Mouse (Mus musculus) adrenal gland, postnatal 36 days (tissue): Measurements from ENCODE around the gene Iqschfp. TPM values are rescaled to one million over a fixed set of nuclear protein-coding genes. Genes with fewer than 3 reads are reported as not detected.

Source experiments
- DNase-seq, 2 experiments: peaks; one replicate each; pipeline ENCODE4 v3.0.0; 2021; ENCODE audit warnings: mixed read lengths in 1 of 2
- total RNA-seq, 2 experiments: library from RNA; stranded (reverse); gene quantifications; 2 replicates each; pipeline ENCODE4 v1.2.3; 2021

Iqschfp gene
- total RNA-seq, 2 experiments from 2014 or later, result not detected

- peak; percentile 38 to 62 for DNase-seq
Observed at GRCm38 (mm10) chr3:68494296-68495095, 602.5 kb downstream of the Iqschfp start.

- DNase-seq, result peak; percentile 62 to 72
Observed at GRCm38 (mm10) chr3:68495096-68495735, 603.2 kb downstream of the Iqschfp start.

- DNase-seq, result peak in 1 of 2 experiments; percentile 16
Observed at GRCm38 (mm10) chr3:68495736-68496242, 603.8 kb downstream of the Iqschfp start.

GRCm38 (mm10) chr3:68496513-68496912 lies 604.5 kb downstream of the Iqschfp start:
- no peak for DNase-seq

- DNase-seq, result no peak
Observed at GRCm38 (mm10) chr3:68499532-68500152, 607.6 kb downstream of the Iqschfp start.

GRCm38 (mm10) chr3:68504838-68505237 lies 612.8 kb downstream of the Iqschfp start:
- DNase-seq, result no peak

- peak in 1 of 2 experiments; percentile 13 for DNase-seq
Observed at GRCm38 (mm10) chr3:68506769-68507318, 614.8 kb downstream of the Iqschfp start.

- peak; percentile 84 to 86 for DNase-seq
Observed at GRCm38 (mm10) chr3:68508629-68509028, 616.6 kb downstream of the Iqschfp start.

GRCm38 (mm10) chr3:68510872-68511271 lies 618.8 kb downstream of the Iqschfp start:
- DNase-seq, result no peak

GRCm38 (mm10) chr3:68511744-68512143 lies 619.7 kb downstream of the Iqschfp start:
- no peak for DNase-seq

- no peak for DNase-seq
Observed at GRCm38 (mm10) chr3:68512327-68512726, 620.3 kb downstream of the Iqschfp start.

GRCm38 (mm10) chr3:68513340-68514119 lies 621.5 kb downstream of the Iqschfp start:
- no peak for DNase-seq

- DNase-seq, result no peak
Observed at GRCm38 (mm10) chr3:68514120-68514497, 622.1 kb downstream of the Iqschfp start.

GRCm38 (mm10) chr3:68514717-68515116 lies 622.7 kb downstream of the Iqschfp start:
- DNase-seq, result no peak

GRCm38 (mm10) chr3:68516393-68517081 lies 624.5 kb downstream of the Iqschfp start:
- no peak for DNase-seq

- DNase-seq, result no peak
Observed at GRCm38 (mm10) chr3:68517236-68517635, 625.2 kb downstream of the Iqschfp start.

GRCm38 (mm10) chr3:68518041-68518440 lies 626.0 kb downstream of the Iqschfp start:
- no peak for DNase-seq

GRCm38 (mm10) chr3:68518586-68518985 lies 626.6 kb downstream of the Iqschfp start:
- no peak for DNase-seq

GRCm38 (mm10) chr3:68525361-68525878 lies 633.4 kb downstream of the Iqschfp start:
- no peak for DNase-seq

GRCm38 (mm10) chr3:68526416-68526815 lies 634.4 kb downstream of the Iqschfp start:
- no peak for DNase-seq

- no peak for DNase-seq
Observed at GRCm38 (mm10) chr3:68527182-68527581, 635.1 kb downstream of the Iqschfp start.
